Mouse (Mus musculus): Measurements from ENCODE around the gene Tmem91.

GRCm38 (mm10) chr7:25709961-25710360 lies 35.0 kb upstream of the Tmem91 start:
- TF ChIP-seq CTCF (IDR thresholded peaks at IDR 0.05; ENCODE audit: insufficient read depth, low read length): no peak
- no peak for TF ChIP-seq POLR2A (IDR thresholded peaks at IDR 0.05; ENCODE audit: borderline replicate concordance, extremely low read depth, low read depth, low read length)

All from lung, adult 2 months (tissue).